Mouse (Mus musculus) liver, embryonic 12.5 days (tissue): ENCODE measurements around the gene Gramd1c. TPM values are rescaled to one million over a fixed set of nuclear protein-coding genes. Genes with fewer than 3 reads are reported as not detected.

Experiments
- ATAC-seq: fragments of 200-750 bp; cut with Nextera tagmentation; 2 replicates; pipeline ENCODE4 v1.8.0; 2017; ENCODE audit warnings: moderate number of reproducible peaks, mild to moderate bottlenecking, moderate library complexity
- H3K27ac ChIP-seq: fragments of 300-500 bp; sonication (generic); 2 replicates; pipeline ENCODE4 v1.5.1; 2016; ENCODE audit warnings: mild to moderate bottlenecking
- H3K27me3 ChIP-seq: fragments of 300-500 bp; sonication (generic); replicated peaks from 2 replicates; pipeline ENCODE4 v1.6.1; 2016; ENCODE audit warnings: mild to moderate bottlenecking, moderate library complexity
- H3K36me3 ChIP-seq: fragments of 300-500 bp; sonication (generic); 2 replicates; pipeline ENCODE4 v1.6.1; 2016; ENCODE audit warnings: mild to moderate bottlenecking, moderate library complexity
- H3K4me1 ChIP-seq: fragments of 300-500 bp; sonication (generic); 2 replicates; pipeline ENCODE4 v1.6.1; 2016
- H3K4me2 ChIP-seq: fragments of 300-500 bp; sonication (generic); 2 replicates; pipeline ENCODE4 v1.6.1; 2016; ENCODE audit warnings: mild to moderate bottlenecking, moderate library complexity
- H3K4me3 ChIP-seq: fragments of 300-500 bp; sonication (generic); 2 replicates; pipeline ENCODE4 v1.5.1; 2016; ENCODE audit warnings: mild to moderate bottlenecking, moderate library complexity
- H3K9ac ChIP-seq: fragments of 300-500 bp; sonication (generic); 2 replicates; pipeline ENCODE4 v1.6.1; 2016; ENCODE audit warnings: mild to moderate bottlenecking, moderate library complexity
- H3K9me3 ChIP-seq: fragments of 300-500 bp; sonication (generic); replicated peaks from 2 replicates; pipeline ENCODE4 v1.6.1; 2016; ENCODE audit warnings: mild to moderate bottlenecking, moderate library complexity
- WGBS: fragments of 180-500 bp; shearing (Covaris S2); methylation state at CpG from one replicate; pipeline ENCODE4 v1.1.7; 2016; ENCODE audit not compliant: insufficient replicate concordance; 5-methylcytosine and 5-hydroxymethylcytosine counted together
- polyA plus RNA-seq: library from polyadenylated mRNA; unstranded; fragments of >200 nt; fragmentation: Nextera tagmentation; extraction: Ambion mirVana; gene quantifications from 2 replicates; pipeline ENCODE4 v1.2.1, GENCODE M21; 2016

Gene Gramd1c
- polyA plus RNA-seq = 3.4 and 3.7 TPM in 2 replicates

- no peak within 1 kb of the TSS for H3K27ac ChIP-seq
- 0 out of 2 replicates have a peak, but pooled peaks cover 7% of the 10 kb centered on the region for H3K4me1 ChIP-seq
- no peaks in the 10 kb centered on the region for H3K36me3 ChIP-seq
- H3K9me3 ChIP-seq = no peaks in the 10 kb centered on the region
- peak; percentile 65 for ATAC-seq
- no peaks in the 10 kb centered on the region for H3K27me3 ChIP-seq
- 7% methylated on average over 45 of the region's 45 CpGs for WGBS
- peak within 1 kb of the TSS; percentile 84 for H3K4me2 ChIP-seq
- peak within 1 kb of the TSS; percentile 56 for H3K9ac ChIP-seq
- H3K4me3 ChIP-seq = peak within 1 kb of the TSS; percentile 61
These were observed at the start of gene Gramd1c for GRCm38 (mm10) chr16:44063025-44063894. Gene Gramd1c (minus strand): TSS chr16:44063345.

- no peak overlapping the region for H3K9ac ChIP-seq
- H3K36me3 ChIP-seq = peaks cover 61% of the 10 kb centered on the region
- no peaks in the 10 kb centered on the region for H3K27me3 ChIP-seq
- H3K27ac ChIP-seq = no peak overlapping the region
- WGBS = 75% methylated on average over 4 of the region's 4 CpGs
- H3K4me1 ChIP-seq = no peaks in the 10 kb centered on the region
- H3K4me2 ChIP-seq = no peak overlapping the region
- H3K4me3 ChIP-seq = no peak overlapping the region
- no peaks in the 10 kb centered on the region for H3K9me3 ChIP-seq
- ATAC-seq = no peak
These were observed 45.9 kb upstream of the Gramd1c start for GRCm38 (mm10) chr16:44109002-44109401.

DNA sequence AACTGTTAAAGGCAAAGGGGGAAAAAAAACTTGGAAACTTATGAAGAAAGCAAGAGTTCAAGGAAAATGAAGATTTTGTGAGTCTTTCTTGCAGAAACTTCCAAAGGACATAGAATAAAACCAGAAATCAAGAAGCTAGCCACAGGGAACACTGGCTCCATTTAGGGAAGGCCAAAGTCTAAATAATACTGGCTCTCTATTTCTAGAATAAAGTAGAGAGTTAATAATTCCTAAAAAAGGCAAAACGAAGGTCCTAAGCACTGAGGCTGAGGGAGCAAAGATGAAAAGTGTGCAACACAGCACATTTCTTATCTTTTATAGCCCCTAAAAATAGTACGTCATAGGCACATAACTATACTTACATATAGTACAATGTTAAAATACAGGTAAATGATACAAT is 42.1 kb upstream of the Gramd1c start:
- Histone ChIP-seq H3K4me3 (no peak overlapping the region), H3K9me3 (no peaks in the 10 kb centered on the region), H3K4me2 (no peak overlapping the region), H3K27ac (no peak overlapping the region), H3K36me3 (peaks cover 82% of the 10 kb centered on the region), H3K9ac (no peak overlapping the region), H3K4me1 (no peaks in the 10 kb centered on the region), H3K27me3 (no peaks in the 10 kb centered on the region)
- WGBS = 77% methylated on average over 2 of the region's 2 CpGs
- no peak for ATAC-seq

GRCm38 (mm10) chr16:44103806-44104766 is 40.9 kb upstream of the Gramd1c start:
- Histone ChIP-seq H3K36me3 (peaks cover 80% of the 10 kb centered on the region), H3K4me3 (no peak overlapping the region), H3K27ac (no peak overlapping the region), H3K4me1 (no peaks in the 10 kb centered on the region), H3K9me3 (no peaks in the 10 kb centered on the region), H3K27me3 (no peaks in the 10 kb centered on the region), H3K9ac (no peak overlapping the region), H3K4me2 (no peak overlapping the region)
- no peak for ATAC-seq
- WGBS = 83% methylated on average over 18 of the region's 18 CpGs

GRCm38 (mm10) chr16:44102925-44103324 is 39.8 kb upstream of the Gramd1c start:
- Histone ChIP-seq H3K4me2 (no peak overlapping the region), H3K36me3 (peaks cover 80% of the 10 kb centered on the region)

GRCm38 (mm10) chr16:44101181-44101710 is 38.1 kb upstream of the Gramd1c start:
- Histone ChIP-seq H3K9me3 (no peaks in the 10 kb centered on the region), H3K4me3 (no peak overlapping the region), H3K9ac (no peak overlapping the region), H3K4me2 (no peak overlapping the region), H3K36me3 (peaks cover 79% of the 10 kb centered on the region), H3K27me3 (no peaks in the 10 kb centered on the region), H3K4me1 (no peaks in the 10 kb centered on the region), H3K27ac (no peak overlapping the region)
- no peak for ATAC-seq
- 87% methylated on average over 12 of the region's 12 CpGs for WGBS

More at GRCm38 (mm10) chr16:44102925-44103324, 39.8 kb upstream of the Gramd1c start:
- no peaks in the 10 kb centered on the region for H3K4me1 ChIP-seq
- H3K27ac ChIP-seq = no peak overlapping the region
- no peak overlapping the region for H3K9ac ChIP-seq
- no peak for ATAC-seq
- no peaks in the 10 kb centered on the region for H3K27me3 ChIP-seq
- no peak overlapping the region for H3K4me3 ChIP-seq
- 72% methylated on average over 2 of the region's 2 CpGs for WGBS
- H3K9me3 ChIP-seq = no peaks in the 10 kb centered on the region

- H3K4me3 ChIP-seq = no peak overlapping the region
- no peaks in the 10 kb centered on the region for H3K27me3 ChIP-seq
- peaks cover 85% of the 10 kb centered on the region for H3K36me3 ChIP-seq
- H3K27ac ChIP-seq = no peak overlapping the region
- H3K9me3 ChIP-seq = no peaks in the 10 kb centered on the region
- no peak overlapping the region for H3K4me2 ChIP-seq
- ATAC-seq = no peak
- 87% methylated on average over 7 of the region's 7 CpGs for WGBS
- no peak overlapping the region for H3K9ac ChIP-seq
- no peaks in the 10 kb centered on the region for H3K4me1 ChIP-seq
These were observed 36.2 kb upstream of the Gramd1c start for GRCm38 (mm10) chr16:44099377-44099776.

- Histone ChIP-seq H3K4me2 (no peak overlapping the region), H3K9ac (no peak overlapping the region), H3K27me3 (no peaks in the 10 kb centered on the region), H3K27ac (no peak overlapping the region), H3K36me3 (peaks cover 82% of the 10 kb centered on the region), H3K4me3 (no peak overlapping the region), H3K4me1 (no peaks in the 10 kb centered on the region), H3K9me3 (no peaks in the 10 kb centered on the region)
- WGBS = 28% methylated on average over 2 of the region's 2 CpGs
- ATAC-seq = no peak
These were observed 24.5 kb upstream of the Gramd1c start for GRCm38 (mm10) chr16:44087650-44088049.

GRCm38 (mm10) chr16:44061341-44061740 is 1.8 kb downstream of the Gramd1c start:
- Histone ChIP-seq H3K4me3 (no peak overlapping the region), H3K27me3 (no peaks in the 10 kb centered on the region), H3K9ac (no peak overlapping the region), H3K4me1 (0 out of 2 replicates have a peak, but pooled peaks cover 7% of the 10 kb centered on the region), H3K4me2 (no peak overlapping the region), H3K36me3 (no peaks in the 10 kb centered on the region), H3K9me3 (no peaks in the 10 kb centered on the region), H3K27ac (no peak overlapping the region)
- 0 out of 2 replicates have a peak, but pooled peaks have one; percentile 21 for ATAC-seq
- 77% methylated on average over 15 of the region's 15 CpGs for whole genome bisulfite sequencing

GRCm38 (mm10) chr16:44060604-44061286 is 2.4 kb downstream of the Gramd1c start:
- Histone ChIP-seq H3K4me2 (no peak overlapping the region), H3K9me3 (no peaks in the 10 kb centered on the region), H3K27me3 (no peaks in the 10 kb centered on the region), H3K9ac (no peak overlapping the region), H3K4me1 (0 out of 2 replicates have a peak, but pooled peaks cover 7% of the 10 kb centered on the region), H3K36me3 (no peaks in the 10 kb centered on the region), H3K27ac (no peak overlapping the region), H3K4me3 (no peak overlapping the region)
- peak; percentile 51; the same call in 1 of the 2 replicates for ATAC-seq
- WGBS = 77% methylated on average over 18 of the region's 18 CpGs

GRCm38 (mm10) chr16:44058745-44059144 is 4.4 kb downstream of the Gramd1c start:
- Histone ChIP-seq H3K4me1 (0 out of 2 replicates have a peak, but pooled peaks cover 7% of the 10 kb centered on the region), H3K9me3 (no peaks in the 10 kb centered on the region), H3K4me3 (no peak overlapping the region), H3K27ac (no peak overlapping the region), H3K4me2 (no peak overlapping the region), H3K36me3 (no peaks in the 10 kb centered on the region), H3K27me3 (no peaks in the 10 kb centered on the region), H3K9ac (no peak overlapping the region)
- 17% methylated on average over 10 of the region's 10 CpGs for WGBS
- no peak for ATAC-seq
